Mouse (Mus musculus) fibroblast of lung, adult 2 months (primary cell): Measurements from ENCODE around the gene Gm21560.
"Not testable (repeated sequence)": the region's sequence is repeated elsewhere in the genome, so short reads cannot be mapped to it uniquely, and the experiment has no call there.

Source experiments
- DNase-seq: peaks from one replicate; pipeline ENCODE4 v3.0.0-alpha.2; 2011; ENCODE audit warnings: low read depth

The Gm21560 gene

GRCm38 (mm10) chr14:6219192-6219591 is at the start of gene Gm21560:
TSS of gene Gm21560 (minus strand) at chr14:6219292.
- DNase-seq = not testable (repeated sequence)

DNA sequence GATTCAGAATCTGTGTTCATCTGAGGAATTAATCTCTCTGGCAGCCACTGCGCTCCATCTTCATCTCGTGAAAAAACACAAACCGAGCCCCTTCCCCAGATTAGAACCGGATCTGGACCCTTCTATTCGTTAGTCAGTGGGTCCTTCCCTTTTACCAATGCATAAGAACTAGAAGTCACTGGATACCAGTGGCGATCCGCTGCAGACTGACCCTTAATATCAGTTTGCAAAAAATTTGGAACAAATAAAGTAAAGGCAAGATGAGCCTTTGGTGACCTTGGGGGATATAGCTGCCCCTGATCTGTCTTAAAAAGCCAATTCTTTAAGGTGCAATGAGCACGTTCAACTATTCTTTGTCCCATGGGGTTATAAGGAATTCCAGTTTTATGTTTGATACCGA is 55.6 kb downstream of the Gm21560 start:
- not testable (repeated sequence) for DNase-seq

GRCm38 (mm10) chr14:6161085-6161484 is 58.0 kb downstream of the Gm21560 start:
- DNase-seq = not testable (repeated sequence)
